Mouse (Mus musculus) G1E-ER4 (cell line): ENCODE data around the gene Sdhaf1. TPM values are rescaled to one million over a fixed set of nuclear protein-coding genes. Genes with fewer than 3 reads are reported as not detected.

Experiments
- GATA1 ChIP-seq: IDR thresholded peaks from one replicate; pipeline ENCODE4 v1.8.0; 2012; ENCODE audit warnings: low read length, inconsistent platforms
- polyA plus RNA-seq: library from polyadenylated mRNA; stranded (reverse); fragments of >175 nt; gene quantifications from 2 replicates; pipeline ENCODE4 v1.2.3, GENCODE M21; 2012

Gene Sdhaf1
- polyA plus RNA-seq, 1 experiment: 30.5 TPM

GRCm38 (mm10) chr7:30313666-30314320 is 9.9 kb downstream of the Sdhaf1 start:
- no peak for TF ChIP-seq GATA1

GRCm38 (mm10) chr7:30310136-30310535 is 13.6 kb downstream of the Sdhaf1 start:
- TF ChIP-seq GATA1: no peak

- no peak for TF ChIP-seq GATA1
Measured at GRCm38 (mm10) chr7:30309395-30310129, 14.1 kb downstream of the Sdhaf1 start.

- TF ChIP-seq GATA1: no peak
Measured at GRCm38 (mm10) chr7:30308076-30309005, 15.4 kb downstream of the Sdhaf1 start, which contains the start of gene Alkbh6. TSS of gene Alkbh6 (plus strand) at chr7:30308717.

GRCm38 (mm10) chr7:30306083-30306779 is 17.5 kb downstream of the Sdhaf1 start:
- TF ChIP-seq GATA1: no peak

GRCm38 (mm10) chr7:30300914-30301313 is 22.8 kb downstream of the Sdhaf1 start:
- TF ChIP-seq GATA1: no peak

- TF ChIP-seq GATA1: no peak
Measured at GRCm38 (mm10) chr7:30297266-30297665, 26.4 kb downstream of the Sdhaf1 start.

- TF ChIP-seq GATA1: no peak
Measured at GRCm38 (mm10) chr7:30296816-30297215, 26.9 kb downstream of the Sdhaf1 start.

GRCm38 (mm10) chr7:30295103-30295502 is 28.6 kb downstream of the Sdhaf1 start:
- no peak for TF ChIP-seq GATA1

GRCm38 (mm10) chr7:30294296-30294695 is 29.4 kb downstream of the Sdhaf1 start:
- TF ChIP-seq GATA1: no peak

- TF ChIP-seq GATA1: no peak
Measured at GRCm38 (mm10) chr7:30293795-30294194, 29.9 kb downstream of the Sdhaf1 start.

GRCm38 (mm10) chr7:30291215-30292131 is 32.2 kb downstream of the Sdhaf1 start, which contains the start of gene Clip3:
TSS of gene Clip3 (plus strand) at chr7:30291728.
- TF ChIP-seq GATA1: no peak

GRCm38 (mm10) chr7:30289714-30290399 is 33.8 kb downstream of the Sdhaf1 start:
- TF ChIP-seq GATA1: no peak

- no peak for TF ChIP-seq GATA1
Measured at GRCm38 (mm10) chr7:30289071-30289713, 34.5 kb downstream of the Sdhaf1 start.
